Mouse (Mus musculus) kidney, embryonic 14.5 days (tissue): Measurements from ENCODE around the gene 2410015M20Rik. TPM values are rescaled to one million over a fixed set of nuclear protein-coding genes. Genes with fewer than 3 reads are reported as not detected.
"Not testable (repeated sequence)": the region's sequence is repeated elsewhere in the genome, so short reads cannot be mapped to it uniquely, and the experiment has no call there.

Experiments
- ATAC-seq: fragments of 200-750 bp; cut with Nextera tagmentation; 2 replicates; pipeline ENCODE4 v1.8.0; 2017; ENCODE audit warnings: moderate number of reproducible peaks, mild to moderate bottlenecking, moderate TSS enrichment, moderate library complexity; ENCODE audit not compliant: low FRiP score, low TSS enrichment
- H3K27ac ChIP-seq: fragments of 300-500 bp; sonication (generic); 2 replicates; pipeline ENCODE4 v1.5.1; 2014; ENCODE audit warnings: low read depth, mild to moderate bottlenecking, low read length, moderate library complexity, mixed read lengths
- H3K27me3 ChIP-seq: fragments of 300-500 bp; sonication (generic); 2 replicates; pipeline ENCODE4 v1.6.1; 2014; ENCODE audit warnings: mild to moderate bottlenecking, low read length; ENCODE audit not compliant: control insufficient read depth, insufficient read depth
- H3K36me3 ChIP-seq: fragments of 300-500 bp; sonication (generic); 2 replicates; pipeline ENCODE4 v1.6.1; 2014; ENCODE audit warnings: low read length, mixed read lengths; ENCODE audit not compliant: control insufficient read depth, insufficient read depth
- H3K4me1 ChIP-seq: fragments of 300-500 bp; sonication (generic); 2 replicates; pipeline ENCODE4 v1.6.1; 2014; ENCODE audit warnings: low read length, mixed read lengths; ENCODE audit not compliant: control insufficient read depth, insufficient read depth
- H3K4me2 ChIP-seq: fragments of 300-500 bp; sonication (generic); replicated peaks from 2 replicates; pipeline ENCODE4 v1.6.1; 2014; ENCODE audit warnings: low read depth, mild to moderate bottlenecking, low read length
- H3K4me3 ChIP-seq: fragments of 300-500 bp; sonication (generic); 2 replicates; pipeline ENCODE4 v1.5.1; 2014; ENCODE audit warnings: mild to moderate bottlenecking, low read length
- H3K9ac ChIP-seq: fragments of 300-500 bp; sonication (generic); 2 replicates; pipeline ENCODE4 v1.6.1; 2014; ENCODE audit warnings: low read depth, mild to moderate bottlenecking, low read length, moderate library complexity
- H3K9me3 ChIP-seq: fragments of 300-500 bp; sonication (generic); 2 replicates; pipeline ENCODE4 v1.6.1; 2016; ENCODE audit warnings: low read length; ENCODE audit not compliant: control insufficient read depth
- WGBS: fragments of 180-500 bp; shearing (Covaris S2); extraction: QIAGEN DNeasy Blood & Tissue Kit; methylation state at CpG from one replicate; pipeline ENCODE4 v1.1.7; 2014; 5-methylcytosine and 5-hydroxymethylcytosine counted together
- polyA plus RNA-seq: library from polyadenylated mRNA; unstranded; fragments of >200 nt; fragmentation: Nextera tagmentation; extraction: Ambion mirVana; gene quantifications from 2 replicates; pipeline ENCODE4 v1.2.1, GENCODE M21; 2014

Gene 2410015M20Rik
- polyA plus RNA-seq, 1 experiment from 2014 or later, result 234 TPM

GRCm38 (mm10) chr17:56629800-56630781 is 20.5 kb upstream of the 2410015M20Rik start:
- WGBS, result 88% methylated on average over 27 of the region's 27 CpGs
- not testable (repeated sequence) for H3K36me3 ChIP-seq, H3K4me1 ChIP-seq

DNA sequence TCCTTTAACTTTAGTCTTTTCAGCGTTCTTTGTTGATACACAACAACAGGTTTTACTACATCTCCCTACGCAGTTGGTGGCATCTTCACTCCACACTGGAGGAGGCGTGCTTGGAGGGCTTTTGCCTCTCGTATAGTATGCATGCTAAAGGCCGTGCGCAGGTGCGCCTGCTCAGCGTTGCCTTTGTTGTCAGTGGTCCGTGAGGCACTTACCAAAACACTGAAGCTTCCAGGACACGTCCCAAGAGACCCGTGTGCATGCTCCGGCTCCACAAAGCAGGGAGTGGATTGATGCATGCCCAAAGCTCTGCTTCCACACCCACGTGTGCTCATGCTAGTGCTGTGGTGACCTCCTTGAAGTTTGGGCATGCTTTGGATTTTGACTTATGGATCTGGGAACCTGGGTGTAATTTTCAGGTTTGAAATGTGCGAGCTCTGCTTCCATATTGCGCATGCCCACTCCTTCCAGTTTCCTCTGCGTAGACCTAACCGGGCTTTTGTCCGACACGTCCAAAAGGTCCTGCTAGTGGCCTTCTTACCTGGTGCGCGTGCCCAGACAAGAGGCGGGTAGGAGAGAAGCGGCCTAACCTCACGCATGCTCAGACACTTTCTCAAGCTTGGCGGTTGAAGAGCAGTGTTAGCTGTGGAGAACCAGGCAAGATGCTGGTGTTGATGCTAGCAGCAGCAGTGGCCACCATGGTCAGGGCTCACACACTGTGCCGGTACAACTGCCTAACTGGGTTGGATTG is 18.1 kb upstream of the 2410015M20Rik start, which contains the start of gene Catsperd:
Gene Catsperd, plus strand, starts transcription at position 614 of the 748 bp plus-strand sequence.
- peak within 1 kb of the TSS; percentile 24; the same call in 1 of the 2 replicates for H3K9ac ChIP-seq
- no peaks in the 10 kb centered on the region for H3K9me3 ChIP-seq
- no peaks in the 10 kb centered on the region for H3K27me3 ChIP-seq
- 8% methylated on average over 26 of the region's 26 CpGs for WGBS
- peaks cover 11% of the 10 kb centered on the region for H3K4me1 ChIP-seq
- H3K36me3 ChIP-seq, result peaks cover 15% of the 10 kb centered on the region
- ATAC-seq, result peak; percentile 58
- peak within 1 kb of the TSS; percentile 75; the same call in 1 of the 2 replicates for H3K27ac ChIP-seq
- peak within 1 kb of the TSS; percentile 79 for H3K4me3 ChIP-seq
- H3K4me2 ChIP-seq, result peak within 1 kb of the TSS; percentile 66

More at GRCm38 (mm10) chr17:56629800-56630781, 20.5 kb upstream of the 2410015M20Rik start:
- not testable (repeated sequence) for H3K4me3 ChIP-seq, ATAC-seq, H3K27me3 ChIP-seq, H3K4me2 ChIP-seq, H3K27ac ChIP-seq, H3K9ac ChIP-seq, H3K9me3 ChIP-seq

DNA sequence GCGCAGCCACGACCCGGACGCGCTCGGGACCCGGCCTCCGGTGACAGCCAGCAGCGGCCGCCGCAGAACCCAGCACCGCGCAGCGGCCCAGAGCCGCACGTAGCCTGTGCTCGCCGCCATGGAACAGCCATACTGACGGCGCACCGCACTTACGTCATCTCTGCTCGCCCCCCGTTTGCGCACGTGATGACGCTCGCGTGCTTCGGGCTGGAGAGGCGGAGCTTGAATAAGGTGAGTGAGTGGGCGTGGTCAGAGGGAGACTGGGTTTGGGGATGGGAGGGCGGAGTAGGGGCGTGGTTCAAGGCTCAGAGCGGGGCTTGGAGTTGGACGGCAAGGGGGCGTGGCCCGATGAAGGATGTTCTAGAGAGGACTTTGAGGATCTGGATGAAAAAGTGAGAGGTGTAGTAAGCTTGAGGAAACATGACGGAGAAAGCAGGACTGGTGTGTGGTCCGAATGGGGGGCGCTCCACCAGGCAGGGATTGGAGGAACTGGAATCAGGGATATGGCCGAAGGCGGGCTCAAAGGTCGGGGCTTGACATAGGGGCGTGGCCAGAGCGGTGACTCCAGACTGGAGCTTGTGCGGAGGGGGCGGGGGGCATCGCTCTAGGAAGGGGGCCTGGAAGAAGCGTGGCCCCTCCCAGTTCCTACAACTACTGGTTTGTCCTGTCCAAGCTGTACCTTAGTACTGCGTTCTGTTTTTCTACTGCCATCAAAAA is 17.3 kb upstream of the 2410015M20Rik start, which contains the start of gene Lonp1:
Gene Lonp1, minus strand, starts transcription at position 134 of the 717 bp plus-strand sequence.
- peaks cover 23% of the 10 kb centered on the region for H3K36me3 ChIP-seq
- peak within 1 kb of the TSS; percentile 75; the same call in 1 of the 2 replicates for H3K27ac ChIP-seq
- peak within 1 kb of the TSS; percentile 66 for H3K4me2 ChIP-seq
- under 1% methylated on average over 51 of the region's 51 CpGs for WGBS
- no peaks in the 10 kb centered on the region for H3K27me3 ChIP-seq
- H3K9ac ChIP-seq, result peak within 1 kb of the TSS; percentile 82
- peak within 1 kb of the TSS; percentile 79 for H3K4me3 ChIP-seq
- H3K4me1 ChIP-seq, result peaks cover 11% of the 10 kb centered on the region
- H3K9me3 ChIP-seq, result no peaks in the 10 kb centered on the region
- peak; percentile 93 for ATAC-seq

- H3K4me1 ChIP-seq, result peaks cover 11% of the 10 kb centered on the region
- peak overlapping the region; percentile 79 for H3K4me3 ChIP-seq
- peaks cover 29% of the 10 kb centered on the region for H3K36me3 ChIP-seq
- H3K9ac ChIP-seq, result peak overlapping the region; percentile 82
- ATAC-seq, result no peak
- under 1% methylated on average over 27 of the region's 32 CpGs for WGBS
- 0 out of 2 replicates have a peak overlapping the region, but pooled peaks have one; percentile 2 for H3K27ac ChIP-seq
- H3K9me3 ChIP-seq, result no peaks in the 10 kb centered on the region
- no peaks in the 10 kb centered on the region for H3K27me3 ChIP-seq
- peak overlapping the region; percentile 66 for H3K4me2 ChIP-seq
These were observed 16.7 kb upstream of the 2410015M20Rik start for GRCm38 (mm10) chr17:56626260-56626659.

DNA sequence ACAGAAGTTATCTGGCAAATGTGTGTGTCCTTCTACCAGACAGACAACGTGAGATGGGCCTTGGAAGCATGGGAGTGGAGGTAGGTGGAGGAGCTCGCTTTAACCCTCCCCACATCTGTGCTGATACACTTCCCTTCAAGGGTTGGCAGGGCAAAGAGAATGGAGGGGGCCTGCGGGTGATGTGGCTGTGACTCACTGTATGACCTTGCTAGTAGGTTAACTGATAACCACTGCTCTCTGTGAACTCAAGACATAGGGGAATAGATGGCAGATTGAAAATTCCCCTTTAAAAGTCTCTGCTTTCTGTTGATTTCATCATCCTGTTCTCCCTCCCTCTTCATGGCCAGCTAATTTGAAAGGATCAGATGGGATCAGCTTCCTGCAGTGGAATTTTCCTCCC is 15.9 kb upstream of the 2410015M20Rik start:
- Histone ChIP-seq H3K27me3 (no peaks in the 10 kb centered on the region), H3K4me1 (peaks cover 11% of the 10 kb centered on the region), H3K27ac (no peak overlapping the region), H3K9ac (no peak overlapping the region), H3K36me3 (peaks cover 36% of the 10 kb centered on the region), H3K4me3 (peak overlapping the region; percentile 79), H3K4me2 (peak overlapping the region; percentile 66), H3K9me3 (no peaks in the 10 kb centered on the region)
- no peak for ATAC-seq
- 87% methylated on average over 3 of the region's 3 CpGs for WGBS

DNA sequence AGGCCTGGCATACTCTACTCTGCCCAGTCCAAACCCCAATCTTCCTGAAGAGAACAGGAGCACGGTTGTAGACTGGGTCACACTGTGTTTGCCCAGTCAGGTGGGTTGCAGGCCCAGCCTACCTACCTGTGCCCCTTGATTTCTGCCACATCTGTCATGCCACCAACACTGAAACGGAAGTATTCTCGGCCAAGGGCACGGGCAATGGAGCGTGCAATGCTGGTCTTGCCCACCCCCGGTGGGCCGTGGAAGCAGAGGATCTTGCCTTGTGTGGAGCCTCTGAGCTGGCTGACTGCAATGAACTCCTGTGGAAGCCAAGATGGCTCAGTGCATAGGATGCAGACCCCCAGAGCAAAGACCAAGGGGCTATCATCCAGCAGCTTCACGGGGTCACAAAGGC is 8.1 kb upstream of the 2410015M20Rik start:
- no peak overlapping the region for H3K4me3 ChIP-seq
- no peak overlapping the region for H3K4me2 ChIP-seq
- H3K9me3 ChIP-seq, result no peaks in the 10 kb centered on the region
- H3K9ac ChIP-seq, result no peak overlapping the region
- no peaks in the 10 kb centered on the region for H3K27me3 ChIP-seq
- H3K27ac ChIP-seq, result no peak overlapping the region
- 71% methylated on average over 8 of the region's 8 CpGs for WGBS
- H3K4me1 ChIP-seq, result peaks cover 12% of the 10 kb centered on the region
- H3K36me3 ChIP-seq, result peaks cover 84% of the 10 kb centered on the region
- no peak for ATAC-seq

DNA sequence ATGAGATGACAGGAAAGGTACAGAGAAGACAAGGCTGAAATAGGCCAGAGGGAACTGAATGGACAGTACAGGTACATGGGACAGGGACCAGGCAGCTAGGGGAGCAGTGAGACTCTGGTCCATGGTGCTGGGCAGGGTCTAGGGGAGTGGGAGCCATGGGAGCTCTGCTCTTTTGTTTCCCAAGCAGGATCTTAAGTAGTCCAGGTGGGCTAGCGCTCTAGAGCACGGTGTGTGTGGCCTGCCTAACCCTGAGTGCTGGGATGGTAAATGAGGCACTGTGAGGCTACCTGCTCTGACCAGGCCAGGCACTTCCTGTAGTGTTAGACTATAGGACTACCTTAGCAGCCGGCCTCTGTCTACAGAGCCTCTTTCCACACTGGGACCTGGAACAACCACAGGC is 7.2 kb upstream of the 2410015M20Rik start:
- H3K36me3 ChIP-seq, result peaks cover 75% of the 10 kb centered on the region
- H3K4me1 ChIP-seq, result peaks cover 12% of the 10 kb centered on the region
- no peak overlapping the region for H3K4me2 ChIP-seq
- WGBS, result 88% methylated on average over 3 of the region's 3 CpGs
- no peak overlapping the region for H3K4me3 ChIP-seq
- no peak overlapping the region for H3K27ac ChIP-seq
- H3K9ac ChIP-seq, result no peak overlapping the region
- no peak for ATAC-seq
- H3K9me3 ChIP-seq, result no peaks in the 10 kb centered on the region
- no peaks in the 10 kb centered on the region for H3K27me3 ChIP-seq

DNA sequence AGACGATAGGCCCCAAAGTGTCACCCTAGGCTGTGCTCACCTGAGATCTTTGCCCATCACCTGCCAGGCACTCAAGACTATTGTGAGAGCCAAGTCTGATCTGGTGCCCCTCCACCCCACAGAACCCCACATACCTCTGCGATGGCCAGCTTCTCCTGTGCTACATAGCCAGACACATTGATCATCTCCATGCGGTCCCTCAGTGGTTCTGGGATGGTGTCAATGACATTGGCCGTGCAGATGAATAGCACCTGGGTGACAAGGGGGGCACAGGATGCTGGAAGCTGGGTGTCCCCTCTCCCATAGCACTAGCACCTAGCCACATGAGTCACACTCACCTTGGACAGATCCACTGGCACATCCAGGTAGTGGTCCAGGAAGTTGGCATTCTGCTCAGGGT is 6.2 kb upstream of the 2410015M20Rik start:
- Histone ChIP-seq H3K36me3 (peaks cover 67% of the 10 kb centered on the region), H3K4me2 (no peak overlapping the region), H3K27ac (no peak overlapping the region), H3K4me3 (no peak overlapping the region), H3K4me1 (peaks cover 12% of the 10 kb centered on the region), H3K9ac (no peak overlapping the region), H3K9me3 (no peaks in the 10 kb centered on the region), H3K27me3 (no peaks in the 10 kb centered on the region)
- ATAC-seq, result no peak
- WGBS, result 92% methylated on average over 4 of the region's 4 CpGs
